Mouse (Mus musculus) CH12.LX (cell line): Measurements from ENCODE around the gene Lime1. TPM values are rescaled to one million over a fixed set of nuclear protein-coding genes. Genes with fewer than 3 reads are reported as not detected.

Source experiments
- DNase-seq: peaks from one replicate; pipeline ENCODE4 v3.0.0-alpha.2; 2013; ENCODE audit errors: extremely low read depth
- H3K27ac ChIP-seq: 2 replicates; pipeline ENCODE4 v1.5.1; 2012; ENCODE audit warnings: low read depth, mild to moderate bottlenecking, control low read depth, moderate library complexity; ENCODE audit not compliant: insufficient read depth
- H3K27me3 ChIP-seq: replicated peaks from 2 replicates; pipeline ENCODE3; 2012; ENCODE audit warnings: inconsistent platforms
- H3K36me3 ChIP-seq, 2 experiments: replicated peaks in 1 of 2; 2 replicates each; pipeline versions ENCODE3 to v1.6.1; 2012; ENCODE audit warnings: inconsistent platforms in 1 of 2, low read length in 1 of 2, mild to moderate bottlenecking in 1 of 2, mixed read lengths in 1 of 2, moderate library complexity in 1 of 2; ENCODE audit not compliant: control insufficient read depth in 1 of 2, insufficient read depth in 1 of 2
- H3K4me1 ChIP-seq, 2 experiments: 2 replicates each; pipeline ENCODE4 v1.6.1; 2012; ENCODE audit warnings: inconsistent platforms in 1 of 2, moderate library complexity in 1 of 2; ENCODE audit not compliant: insufficient read depth in 2 of 2, control insufficient read depth in 1 of 2
- H3K4me2 ChIP-seq: 2 replicates; pipeline ENCODE4 v1.6.1; 2012; ENCODE audit warnings: low read depth, mild to moderate bottlenecking, control low read depth; ENCODE audit not compliant: poor library complexity, insufficient read depth, severe bottlenecking
- H3K4me3 ChIP-seq, 3 experiments: fragments of 150-350 bp in 1 of 3; sonication (generic) in 1 of 3; replicated peaks in 1 of 3; 2 replicates each; pipeline versions ENCODE3 to v1.5.1; 2011 to 2012; ENCODE audit warnings: low read depth in 2 of 3, low read length in 2 of 3, mild to moderate bottlenecking in 2 of 3, moderate library complexity in 2 of 3, control low read depth in 1 of 3, improper control_type of control experiment in 1 of 3, inconsistent platforms in 1 of 3, mixed read lengths in 1 of 3; ENCODE audit not compliant: poor library complexity in 1 of 3
- H3K79me2 ChIP-seq: replicated peaks from 2 replicates; pipeline ENCODE4 v1.6.1; 2012; ENCODE audit warnings: mild to moderate bottlenecking, moderate library complexity; ENCODE audit not compliant: control insufficient read depth, poor library complexity, insufficient read depth, severe bottlenecking; ENCODE audit errors: extremely low read depth
- H3K9ac ChIP-seq: 2 replicates; pipeline ENCODE4 v1.6.1; 2012; ENCODE audit warnings: low read depth, mild to moderate bottlenecking, control low read depth, moderate library complexity; ENCODE audit not compliant: insufficient read depth
- H3K9me3 ChIP-seq: replicated peaks from 2 replicates; pipeline ENCODE3; 2012; ENCODE audit warnings: low read length, inconsistent platforms, mixed read lengths
- BHLHE40 ChIP-seq: IDR thresholded peaks from 2 replicates; pipeline ENCODE4 v1.6.1; 2011; ENCODE audit warnings: mild to moderate bottlenecking, low read depth, low read length, improper control_type of control experiment
- ELF1 ChIP-seq: IDR thresholded peaks from 2 replicates; pipeline ENCODE4 v1.6.1; 2014; ENCODE audit warnings: low read depth, mild to moderate bottlenecking, inconsistent platforms, low read length, improper control_type of control experiment
- JUN ChIP-seq: IDR thresholded peaks from 2 replicates; pipeline ENCODE4 v1.6.1; 2011; ENCODE audit warnings: low read depth, mild to moderate bottlenecking, low read length, improper control_type of control experiment, moderate library complexity; ENCODE audit not compliant: insufficient read depth
- JUND ChIP-seq: conservative IDR thresholded peaks from 2 replicates; pipeline ENCODE4 v1.6.1; 2011; ENCODE audit warnings: low read depth, low read length, improper control_type of control experiment
- KAT2A ChIP-seq: IDR thresholded peaks from 2 replicates; pipeline ENCODE4 v1.6.1; 2012; ENCODE audit warnings: low read length, improper control_type of control experiment, inconsistent platforms; ENCODE audit not compliant: insufficient replicate concordance
- MEF2A ChIP-seq: IDR thresholded peaks from 2 replicates; pipeline ENCODE4 v1.6.1; 2014; ENCODE audit warnings: low read depth, mild to moderate bottlenecking, inconsistent platforms, low read length, improper control_type of control experiment, borderline replicate concordance
- MXI1 ChIP-seq: IDR thresholded peaks from 2 replicates; pipeline ENCODE4 v1.6.1; 2011; ENCODE audit warnings: mild to moderate bottlenecking, low read depth, low read length, improper control_type of control experiment
- MYC ChIP-seq: IDR thresholded peaks from 2 replicates; pipeline ENCODE4 v1.6.1; 2011; ENCODE audit warnings: low read depth, mild to moderate bottlenecking, improper control_type of control experiment, low read length
- SMC3 ChIP-seq: IDR thresholded peaks from 2 replicates; pipeline ENCODE4 v1.6.1; 2011; ENCODE audit warnings: low read depth, low read length, improper control_type of control experiment
- TCF12 ChIP-seq: IDR thresholded peaks from 2 replicates; pipeline ENCODE4 v1.6.1; 2014; ENCODE audit warnings: low read depth, mild to moderate bottlenecking, inconsistent platforms, low read length, improper control_type of control experiment
- ZC3H11A ChIP-seq: IDR thresholded peaks from 2 replicates; pipeline ENCODE4 v1.6.1; 2012; ENCODE audit warnings: low read depth, mild to moderate bottlenecking, inconsistent platforms, low read length, improper control_type of control experiment
- dilution Hi-C: fragments of 300-500 bp; cut with MboI; formaldehyde crosslinking; loops from 2 replicates; pipeline ENCODE4 v1.14.3; 2020; ENCODE audit warnings: low sequenced_read_pairs; ENCODE audit not compliant: extremely low pct_unique_long_range_greater_than_20kb, extremely low pct_ligation_motif_present
- in situ Hi-C: fragments of 300-500 bp; cut with MboI; formaldehyde crosslinking; loops from 3 replicates; pipeline ENCODE4 v1.14.3; 2019; ENCODE audit warnings: low sequenced_read_pairs, low pct_ligation_motif_present, low pct_unique_long_range_greater_than_20kb, mixed read lengths
- polyA plus RNA-seq: library from polyadenylated mRNA; unstranded; fragments of >175 nt; gene quantifications from 2 replicates; pipeline ENCODE4 v1.2.1, GENCODE M21; 2012; ENCODE audit warnings: low read depth; ENCODE audit not compliant: insufficient read length
- total RNA-seq, 2 experiments: library from RNA; depleted of rRNA; stranded (reverse); fragments of 300-350 nt in 1 of 2; fragments of >200 nt in 1 of 2; gene quantifications; 2 replicates each; pipeline ENCODE4 v1.2.3; 2012 to 2014

The Lime1 gene
- total and polyA plus RNA-seq, 3 experiments, result 59.7 to 70.7 (median 61.5) TPM

- Histone ChIP-seq H3K79me2 (no peaks in the 10 kb centered on the region), H3K9me3 (no peaks in the 10 kb centered on the region), H3K27me3 (no peaks in the 10 kb centered on the region), H3K4me3 (no peak overlapping the region), H3K9ac (no peak overlapping the region), H3K4me1 (peaks cover 10 to 15% of the 10 kb centered on the region in 2 experiments), H3K27ac (no peak overlapping the region), H3K4me2 (no peak overlapping the region), H3K36me3 (peaks cover 54 to 92% of the 10 kb centered on the region in 2 experiments)
- dilution Hi-C loops, result no loop called here
- in situ Hi-C loops, result no loop called here
- no peak for DNase-seq
- TF ChIP-seq SMC3, result no peak
- no peak for TF ChIP-seq ELF1
- no peak for TF ChIP-seq MXI1
- TF ChIP-seq JUN, result no peak
- TF ChIP-seq, all 38 proteins: peak for 0
Measured at GRCm38 (mm10) chr2:181386663-181387210, 6.9 kb downstream of the Lime1 start.

DNA sequence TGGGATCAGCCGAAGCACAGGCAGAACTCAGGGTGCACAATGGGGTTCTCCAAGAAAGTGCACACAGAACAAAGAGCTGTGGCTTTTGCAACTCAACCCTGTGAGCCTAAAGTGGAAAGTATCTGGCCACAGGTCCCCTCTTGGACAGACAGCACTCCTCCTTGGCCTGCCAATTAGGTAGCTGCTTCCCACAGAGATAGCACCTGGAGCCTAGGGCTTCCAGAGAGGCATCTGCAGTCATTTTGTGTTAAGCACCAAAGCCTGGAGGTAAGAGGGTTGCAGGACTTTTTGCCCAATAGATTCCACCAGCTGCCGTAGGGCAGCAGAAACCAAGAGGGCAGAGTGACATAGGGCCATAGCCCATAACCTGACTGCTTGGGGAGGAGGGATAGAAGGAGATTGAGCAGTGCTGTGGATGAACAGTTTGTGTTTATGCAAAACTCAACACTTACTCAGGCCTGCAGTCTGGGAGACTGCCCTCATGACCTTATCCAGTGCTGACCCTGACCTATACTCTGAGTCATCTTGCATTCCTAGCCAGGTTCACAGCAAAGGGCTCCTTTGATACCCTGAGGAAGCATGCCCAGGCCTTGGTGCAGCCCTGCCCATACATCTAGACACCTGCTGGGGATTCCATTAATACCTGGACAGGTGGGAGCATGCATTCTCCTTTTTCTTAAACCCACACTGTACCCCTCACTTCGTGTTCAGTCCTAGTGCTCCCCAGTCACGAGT, 10.4 kb downstream of the Lime1 start:
- in situ Hi-C loops (loop anchor here (5.0 kb wide), 2 partner anchors 97 to 187 kb away; no protein-coding TSS in a partner anchor), dilution Hi-C loops (no loop called here)
- H3K4me1 ChIP-seq, result no peaks in the 10 kb centered on the region
- H3K79me2 ChIP-seq, result no peaks in the 10 kb centered on the region
- no peak overlapping the region for H3K27ac ChIP-seq
- H3K36me3 ChIP-seq, result peaks cover 30 to 86% of the 10 kb centered on the region in 2 experiments
- DNase-seq, result no peak
- H3K4me2 ChIP-seq, result no peak overlapping the region
- H3K4me3 ChIP-seq, result no peak overlapping the region
- no peak for TF ChIP-seq ZC3H11A
- no peak for TF ChIP-seq JUND
- no peak for TF ChIP-seq SMC3
- no peak for TF ChIP-seq BHLHE40
- TF ChIP-seq MEF2A, result no peak
- TF ChIP-seq KAT2A, result no peak
- TF ChIP-seq TCF12, result no peak
- no peaks in the 10 kb centered on the region for H3K9me3 ChIP-seq
- H3K27me3 ChIP-seq, result no peaks in the 10 kb centered on the region
- H3K9ac ChIP-seq, result no peak overlapping the region

- Histone ChIP-seq H3K27me3 (no peaks in the 10 kb centered on the region), H3K4me1 (no peaks in the 10 kb centered on the region), H3K4me2 (no peak overlapping the region), H3K9ac (no peak overlapping the region), H3K9me3 (no peaks in the 10 kb centered on the region), H3K79me2 (no peaks in the 10 kb centered on the region), H3K27ac (no peak overlapping the region), H3K36me3 (peaks cover 26 to 83% of the 10 kb centered on the region in 2 experiments), H3K4me3 (no peak overlapping the region)
- in situ Hi-C loops, result loop anchor here (5.0 kb wide), 2 partner anchors 96 to 186 kb away; no protein-coding TSS in a partner anchor
- dilution Hi-C loops, result no loop called here
- DNase-seq, result no peak
- TF ChIP-seq MYC, result no peak
Measured at GRCm38 (mm10) chr2:181391022-181391421, 11.1 kb downstream of the Lime1 start.
